Mouse (Mus musculus): Measurements from ENCODE around the gene Anxa6. TPM values are rescaled to one million over a fixed set of nuclear protein-coding genes. Genes with fewer than 3 reads are reported as not detected.

Gene Anxa6
- total and polyA plus RNA-seq, 3 experiments: 47.0 to 49.4 TPM; not detected in 1

- Histone ChIP-seq H3K36me3 (ENCODE audit: control insufficient read depth in 1 of 2, insufficient read depth in 2 of 2, low read length in 2 of 2) (peaks cover 0 to 17% of the 10 kb centered on the region in 2 experiments; a peak in 2 of 4 replicates), H3K27me3 (ENCODE audit: control insufficient read depth in 1 of 2, insufficient read depth in 2 of 2, low read length in 2 of 2) (no peaks in the 10 kb centered on the region), H3K9me3 (replicated peaks; ENCODE audit: insufficient read depth, low read length) (no peaks in the 10 kb centered on the region), H3K9ac (ENCODE audit: control insufficient read depth, low read depth, low read length, poor library complexity, severe bottlenecking) (no peak overlapping the region), H3K79me2 (ENCODE audit: control insufficient read depth, insufficient read depth, low read length, poor library complexity) (no peaks in the 10 kb centered on the region), H3K27ac (ENCODE audit: control insufficient read depth, low read depth, low read length) (no peak overlapping the region), H3K4me1 (ENCODE audit: control insufficient read depth in 1 of 2, insufficient read depth in 2 of 2, low read length in 2 of 2) (peaks cover 9 to 24% of the 10 kb centered on the region in 2 experiments), H3K4me3 (ENCODE audit: control insufficient read depth in 1 of 2, insufficient read depth in 1 of 2, low read depth in 2 of 2, low read length in 2 of 2) (no peak overlapping the region)
- DNase-seq (ENCODE audit: low read depth, low spot score): no peak
- TF ChIP-seq TBP (IDR thresholded peaks at IDR 0.05; ENCODE audit: low read depth, low read length) (no peak), KAT2A (conservative IDR thresholded peaks at IDR 0.05; ENCODE audit: low read depth, low read length) (no peak), HCFC1 (IDR thresholded peaks at IDR 0.05; ENCODE audit: low read depth, low read length) (no peak), CHD1 (IDR thresholded peaks at IDR 0.05; ENCODE audit: low read depth, low read length) (no peak), JUND (IDR thresholded peaks at IDR 0.05; ENCODE audit: low read depth, low read length) (no peak), GATA1 (IDR thresholded peaks at IDR 0.05; ENCODE audit: low read depth, low read length) (no peak), RCOR1 (IDR thresholded peaks at IDR 0.05; ENCODE audit: low read depth, low read length) (no peak), ZC3H11A (IDR thresholded peaks at IDR 0.05; ENCODE audit: low read depth, low read length) (no peak), CHD2 (IDR thresholded peaks at IDR 0.05; ENCODE audit: low read length) (no peak), CTCF (IDR thresholded peaks at IDR 0.05 in 2 of 3, conservative IDR thresholded peaks at IDR 0.05 in 1 of 3; ENCODE audit: control insufficient read depth in 1 of 3, insufficient read depth in 1 of 3, low read depth in 2 of 3, low read length in 3 of 3, poor library complexity in 1 of 3, severe bottlenecking in 1 of 3) (no peak), POLR2AphosphoS5 (IDR thresholded peaks at IDR 0.05; ENCODE audit: borderline replicate concordance, low read depth, low read length) (no peak), ZMIZ1 (IDR thresholded peaks at IDR 0.05; ENCODE audit: low read depth, low read length) (no peak), POLR2A (IDR thresholded peaks at IDR 0.05; ENCODE audit: control insufficient read depth in 1 of 2, insufficient read depth in 1 of 2, low read depth in 1 of 2, low read length in 2 of 2, poor library complexity in 1 of 2) (no peak), ZKSCAN1 (IDR thresholded peaks at IDR 0.05; ENCODE audit: low read depth, low read length) (no peak), NRF1 (IDR thresholded peaks at IDR 0.05; ENCODE audit: insufficient read depth, low read depth, low read length, poor library complexity, severe bottlenecking) (no peak), TCF12 (IDR thresholded peaks at IDR 0.05; ENCODE audit: low read depth, low read length) (no peak), E2F4 (IDR thresholded peaks at IDR 0.05; ENCODE audit: borderline replicate concordance, low read depth, low read length) (no peak), POLR2AphosphoS2 (IDR thresholded peaks at IDR 0.05; ENCODE audit: low read length) (no peak), SMC3 (IDR thresholded peaks at IDR 0.05; ENCODE audit: low read depth, low read length) (no peak)
Measured at GRCm38 (mm10) chr11:54976351-54976750, 56.9 kb downstream of the Anxa6 start.

- DNase-seq (ENCODE audit: low read depth, low spot score): no peak
- no peaks in the 10 kb centered on the region for H3K27me3 ChIP-seq (ENCODE audit: control insufficient read depth in 1 of 2, insufficient read depth in 2 of 2, low read length in 2 of 2)
- H3K27ac ChIP-seq (ENCODE audit: control insufficient read depth, low read depth, low read length): no peak overlapping the region
- H3K79me2 ChIP-seq (ENCODE audit: control insufficient read depth, insufficient read depth, low read length, poor library complexity): no peaks in the 10 kb centered on the region
- H3K4me1 ChIP-seq (ENCODE audit: control insufficient read depth in 1 of 2, insufficient read depth in 2 of 2, low read length in 2 of 2): peaks cover 9 to 27% of the 10 kb centered on the region in 2 experiments
- H3K36me3 ChIP-seq (ENCODE audit: control insufficient read depth in 1 of 2, insufficient read depth in 2 of 2, low read length in 2 of 2): peaks cover 0 to 20% of the 10 kb centered on the region in 2 experiments; a peak in 2 of 4 replicates
- H3K4me3 ChIP-seq (ENCODE audit: control insufficient read depth in 1 of 2, insufficient read depth in 1 of 2, low read depth in 2 of 2, low read length in 2 of 2): no peak overlapping the region
- H3K9ac ChIP-seq (ENCODE audit: control insufficient read depth, low read depth, low read length, poor library complexity, severe bottlenecking): no peak overlapping the region
- H3K9me3 ChIP-seq (replicated peaks; ENCODE audit: insufficient read depth, low read length): no peaks in the 10 kb centered on the region
- TF ChIP-seq USF2 (IDR thresholded peaks at IDR 0.05; ENCODE audit: borderline replicate concordance in 1 of 2, insufficient read depth in 1 of 2, low read depth in 1 of 2, low read length in 2 of 2) (no peak), EP300 (IDR thresholded peaks at IDR 0.05; ENCODE audit: low read depth in 1 of 2, low read length in 2 of 2) (no peak), ZKSCAN1 (IDR thresholded peaks at IDR 0.05; ENCODE audit: low read depth, low read length) (no peak), UBTF (IDR thresholded peaks at IDR 0.05; ENCODE audit: borderline replicate concordance, insufficient read depth, low read depth, low read length) (no peak), NELFE (IDR thresholded peaks at IDR 0.05; ENCODE audit: low read depth, low read length) (no peak), ZC3H11A (IDR thresholded peaks at IDR 0.05; ENCODE audit: low read depth, low read length) (no peak), ELF1 (IDR thresholded peaks at IDR 0.05; ENCODE audit: low read depth, low read length) (no peak), POLR2AphosphoS5 (IDR thresholded peaks at IDR 0.05; ENCODE audit: borderline replicate concordance, low read depth, low read length) (no peak), SIN3A (IDR thresholded peaks at IDR 0.05; ENCODE audit: low read length) (no peak), NRF1 (IDR thresholded peaks at IDR 0.05; ENCODE audit: insufficient read depth, low read depth, low read length, poor library complexity, severe bottlenecking) (no peak), MYC (IDR thresholded peaks at IDR 0.05; ENCODE audit: low read depth, low read length) (no peak), ZMIZ1 (IDR thresholded peaks at IDR 0.05; ENCODE audit: low read depth, low read length) (no peak), TCF12 (IDR thresholded peaks at IDR 0.05; ENCODE audit: low read depth, low read length) (no peak), MEF2A (IDR thresholded peaks at IDR 0.05; ENCODE audit: extremely low read depth, insufficient replicate concordance, low read depth, low read length, poor library complexity, severe bottlenecking) (no peak), HCFC1 (IDR thresholded peaks at IDR 0.05; ENCODE audit: low read depth, low read length) (no peak), GATA1 (IDR thresholded peaks at IDR 0.05; ENCODE audit: low read depth, low read length) (no peak)
Measured at GRCm38 (mm10) chr11:54975756-54976155, 57.5 kb downstream of the Anxa6 start.
